Mouse (Mus musculus) mammary gland, adult 2 months (tissue): Measurements from ENCODE around the gene Olfr883. TPM values are rescaled to one million over a fixed set of nuclear protein-coding genes. Genes with fewer than 3 reads are reported as not detected.

Experiments used
- polyA plus RNA-seq: library from polyadenylated mRNA; depleted of rRNA; stranded (reverse); fragments of >200 nt; gene quantifications from 2 replicates; pipeline ENCODE4 v1.2.3, GENCODE M21; 2012; ENCODE audit warnings: low replicate concordance; rRNA removed

Olfr883 gene
- polyA plus RNA-seq = not detected in 2 replicates

GRCm38 (mm10) chr9:38025508-38025907 lies at the start of gene Olfr883:
TSS of gene Olfr883 (plus strand) at chr9:38025808.

GRCm38 (mm10) chr9:37991525-37991924 lies 34.1 kb upstream of the Olfr883 start, which contains the start of gene Olfr881:
TSS of gene Olfr881 (plus strand) at chr9:37991825.

GRCm38 (mm10) chr9:38046255-38046654 lies 20.6 kb downstream of the Olfr883 start, which contains the start of gene Olfr884:
TSS of gene Olfr884 (plus strand) at chr9:38046555.

GRCm38 (mm10) chr9:38061022-38061421 lies 35.4 kb downstream of the Olfr883 start, which contains the start of gene Olfr885:
TSS of gene Olfr885 (plus strand) at chr9:38061322.

Other genes with a start within 250 kb of the Olfr883 start
- gene Olfr876, start 222.8 kb upstream of the Olfr883 start, polyA plus RNA-seq = not detected in 2 replicates
- gene Olfr877, start 171.5 kb upstream of the Olfr883 start, polyA plus RNA-seq = 0.17 TPM in 1 of 2 replicates, not detected in the other
- gene Olfr145, start 129.1 kb upstream of the Olfr883 start, polyA plus RNA-seq = not detected in 2 replicates
- gene Olfr878, start 108.0 kb upstream of the Olfr883 start, polyA plus RNA-seq = not detected in 2 replicates
- gene Olfr881, start 34.0 kb upstream of the Olfr883 start, polyA plus RNA-seq = not detected in 2 replicates
- gene Olfr884, start 20.7 kb downstream of the Olfr883 start, polyA plus RNA-seq = not detected in 2 replicates
- gene Olfr885, start 35.5 kb downstream of the Olfr883 start, polyA plus RNA-seq = not detected in 2 replicates
- gene Olfr887, start 58.3 kb downstream of the Olfr883 start, polyA plus RNA-seq = not detected in 2 replicates
- gene Olfr888, start 82.3 kb downstream of the Olfr883 start, polyA plus RNA-seq = not detected in 2 replicates
- not detected in 2 replicates for gene Olfr889, start 89.4 kb downstream of the Olfr883 start, polyA plus RNA-seq
- not detected in 2 replicates for gene Olfr890, start 116.7 kb downstream of the Olfr883 start, polyA plus RNA-seq
- gene Olfr891, start 155.0 kb downstream of the Olfr883 start, polyA plus RNA-seq = not detected in 2 replicates
- gene Olfr893, start 182.6 kb downstream of the Olfr883 start, polyA plus RNA-seq = not detected in 2 replicates
- not detected in 2 replicates for gene Olfr894, start 192.2 kb downstream of the Olfr883 start, polyA plus RNA-seq
- not detected in 2 replicates for gene Olfr143, start 227.0 kb downstream of the Olfr883 start, polyA plus RNA-seq
- gene Olfr895, start 242.0 kb downstream of the Olfr883 start, polyA plus RNA-seq = not detected in 2 replicates